Comparison of ENCODE assay signal across 9 mouse cellular contexts in the genomic region with DNA sequence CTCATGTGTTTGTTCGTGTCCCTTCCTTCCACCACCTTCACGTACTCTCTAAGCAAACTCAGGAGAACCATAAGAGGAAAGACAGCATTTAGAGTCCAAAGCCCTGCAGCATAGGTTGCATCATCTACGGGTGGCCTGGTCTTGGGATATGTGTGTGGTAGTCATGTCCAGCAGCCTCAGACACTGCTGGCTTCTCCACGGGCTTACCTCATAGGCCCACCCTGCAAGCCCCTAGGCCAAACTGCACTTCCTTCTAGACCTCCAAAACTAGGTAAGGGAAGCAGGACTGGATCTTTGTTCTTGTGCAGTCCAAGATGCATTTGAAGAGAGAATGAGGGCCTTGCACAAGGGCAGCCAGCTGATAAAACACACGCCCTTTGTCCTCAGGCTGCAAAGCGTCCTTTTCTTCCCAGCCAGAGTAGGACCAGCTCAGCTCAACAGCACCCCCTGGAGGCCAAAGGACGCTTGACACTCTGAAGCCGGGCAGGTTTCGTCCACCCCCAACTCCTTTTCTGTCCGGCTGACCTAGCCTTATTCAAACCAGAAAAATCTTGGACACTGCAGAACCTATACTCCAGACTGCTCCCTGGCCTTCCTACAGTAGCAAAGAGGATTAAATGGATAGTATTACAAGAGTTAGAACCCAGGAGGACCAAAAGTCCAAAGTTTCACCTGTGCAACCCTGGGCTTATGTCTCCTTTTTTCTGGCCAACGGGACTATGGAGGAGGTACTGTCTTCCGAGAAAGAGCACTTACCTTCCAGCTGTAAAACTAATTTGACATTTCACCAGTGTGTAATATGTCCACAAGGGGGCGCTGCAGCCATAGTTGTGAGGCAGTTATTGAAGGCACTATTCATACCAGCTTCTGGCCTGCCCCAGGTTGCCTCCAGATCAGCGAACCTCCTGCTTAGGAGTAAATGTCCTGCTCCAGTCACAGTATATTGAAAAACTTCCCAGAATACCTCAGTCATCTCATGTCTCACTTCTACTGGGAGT. TPM values are rescaled to one million over a fixed set of nuclear protein-coding genes. Genes with fewer than 3 reads are reported as not detected.
DNase-seq lines count a peak whose midpoint lies in the region; TF ChIP-seq lines count a peak whose summit lies in the region.
"Had no signal": no experiment of that assay in that cellular context is flagged by ENCODE, and none has a peak within 500 bp of the region (broad histone marks: within the 10 kb centered on the region; RNA-seq: fewer than 3 reads in every experiment).

No protein-coding gene starts in this region.

- peak; percentile 69 for DNase-seq in ES-E14 (ENCODE audit: low read depth, low spot score)
- peak; percentile 42 for DNase-seq in c-Kit-negative CD71-positive TER-119-positive erythroid progenitor cells, embryonic 14.5 days (ENCODE audit: low read depth, low spot score)
- DNase-seq in forelimb bud, embryonic 11.5 days (ENCODE audit: low read depth, low spot score) = peak; percentile 78
- DNase-seq in heart, postnatal 4 days = peak; percentile 87
- DNase-seq in layer of hippocampus, adult 9-11 months = peak; percentile 54
- peak; percentile 80 for DNase-seq in lung, postnatal 10 days
- peak; percentile 71 for DNase-seq in right cerebral cortex, adult 18-20 months
- peak; percentile 84 for DNase-seq in urinary bladder, postnatal 25 days (ENCODE audit: low spot score)

- no peak overlapping the region for H3K27ac ChIP-seq in ES-E14 (ENCODE audit: insufficient read depth, low read depth, low read length, poor library complexity, severe bottlenecking)
- H3K27ac ChIP-seq: hindbrain, embryonic 15.5 days had no signal

- H3K9ac ChIP-seq in ES-E14 (ENCODE audit: insufficient read depth, low read depth, low read length, poor library complexity, severe bottlenecking) = no peak overlapping the region
- H3K9ac ChIP-seq: hindbrain, embryonic 15.5 days had no signal

- no peaks in the 10 kb centered on the region for H3K36me3 ChIP-seq in ES-E14 (ENCODE audit: control insufficient read depth, insufficient read depth, low read length, poor library complexity, severe bottlenecking)
- H3K36me3 ChIP-seq: hindbrain, embryonic 15.5 days had no signal

- H3K4me1 ChIP-seq in ES-E14 (ENCODE audit: control insufficient read depth in 2 of 2, insufficient read depth in 2 of 2, low read length in 2 of 2, poor library complexity in 1 of 2) = peaks cover 0 to 6% of the 10 kb centered on the region in 2 experiments; a peak in 1 of 4 replicates
- H3K4me1 ChIP-seq: hindbrain, embryonic 15.5 days had no signal

- H3K9me3 ChIP-seq in ES-E14 (ENCODE audit: control insufficient read depth, insufficient read depth, low read depth, low read length) = no peaks in the 10 kb centered on the region
- H3K9me3 ChIP-seq: hindbrain, embryonic 15.5 days had no signal

- H3K4me3 ChIP-seq in ES-E14 (ENCODE audit: insufficient read depth in 1 of 2, low read depth in 1 of 2, low read length in 2 of 2, poor library complexity in 1 of 2, severe bottlenecking in 1 of 2) = no peak overlapping the region
- H3K4me3 ChIP-seq: hindbrain, embryonic 15.5 days had no signal

- in situ Hi-C loops in ES-E14 (cut with MboI; ENCODE audit: low sequenced_read_pairs in 2 of 2, unreplicated experiment in 2 of 2) = no loop called here

TF ChIP-seq in ES-E14, 5 proteins besides CTCF, POLR2A, EP300 and RAD21:
- TF ChIP-seq CHD2 (IDR thresholded peaks at IDR 0.05; ENCODE audit: low read depth, low read length) = no peak
- TF ChIP-seq ZC3H11A (IDR thresholded peaks at IDR 0.05; ENCODE audit: borderline replicate concordance, low read depth, low read length) = peak; percentile 93; the same call in 1 of the 2 replicates

RNA-seq across cellular contexts. Expression of a gene that starts 20.6 kb away (rescaled TPM):
- 53.4 and 79.9 TPM in 2 replicates for total RNA-seq in ES-E14 (2012; rRNA removed)
- total RNA-seq in heart, postnatal 4 days (2021) = 10 to 100 TPM; 16.1 to 21.1 TPM

RNA-seq across cellular contexts. Expression of a gene that starts 24.0 kb away (rescaled TPM):
- 0.09 and 0.11 TPM in 2 replicates for total RNA-seq in ES-E14 (2012; rRNA removed)
- not detected for total RNA-seq in heart, postnatal 4 days (2021)

RNA-seq across cellular contexts. Expression of a gene that starts 33.3 kb away (rescaled TPM):
- 0.16 and 0.36 TPM in 2 replicates for total RNA-seq in ES-E14 (2012; rRNA removed)
- under 1 TPM in 1 of 2 experiments, not detected in 1; 0.17 TPM for total RNA-seq in heart, postnatal 4 days (2021)

RNA-seq across cellular contexts. Expression of a gene that starts 38.3 kb away (rescaled TPM):
- total RNA-seq in ES-E14 (2012; rRNA removed) = 2.1 and 2.3 TPM in 2 replicates
- 1 to 10 TPM; 1.6 to 2.9 TPM for total RNA-seq in heart, postnatal 4 days (2021)

RNA-seq across cellular contexts. Expression of a gene that starts 47.7 kb away (rescaled TPM):
- 0.71 and 1.1 TPM in 2 replicates for total RNA-seq in ES-E14 (2012; rRNA removed)
- total RNA-seq in heart, postnatal 4 days (2021) = not detected
